8 mouse cellular contexts compared by ENCODE assay signal in genomic region chr5:20944961-20945748, GRCm38 (mm10). TPM values are rescaled to one million over a fixed set of nuclear protein-coding genes. Genes with fewer than 3 reads are reported as not detected.
DNase-seq lines count a peak whose midpoint lies in the region; ATAC-seq and TF ChIP-seq lines count a peak whose summit lies in the region.

No protein-coding gene starts in this region.

- H3K4me2 ChIP-seq in hindbrain, postnatal 0 days (ENCODE audit: low read depth, low read length): no peak overlapping the region
- 0 out of 2 replicates have a peak overlapping the region, but pooled peaks have one; percentile 13 for H3K4me2 ChIP-seq in kidney, postnatal 0 days (ENCODE audit: low read length)
- H3K4me2 ChIP-seq in hindbrain, embryonic 12.5 days (replicated peaks): no peak overlapping the region

- 83% methylated on average over 13 of the region's 13 CpGs for WGBS in hindbrain, embryonic 10.5 days
- WGBS in hindbrain, postnatal 0 days: 79% methylated on average over 13 of the region's 13 CpGs
- WGBS in kidney, postnatal 0 days: 58% methylated on average over 13 of the region's 13 CpGs
- WGBS in hindbrain, embryonic 12.5 days: 81% methylated on average over 13 of the region's 13 CpGs

- no peak for ATAC-seq in hindbrain, postnatal 0 days
- ATAC-seq in kidney, postnatal 0 days (replicated peaks; ENCODE audit: low FRiP score, low read depth): no peak
- ATAC-seq in megakaryocyte progenitor cell, adult 5-6 weeks (replicated peaks; ENCODE audit: poor library complexity): peak; percentile 50
- ATAC-seq in hindbrain, embryonic 12.5 days (ENCODE audit: low FRiP score): no peak

- no peaks in the 10 kb centered on the region for H3K27me3 ChIP-seq in hindbrain, embryonic 10.5 days (ENCODE audit: insufficient read depth, poor library complexity, severe bottlenecking)
- no peaks in the 10 kb centered on the region for H3K27me3 ChIP-seq in hindbrain, postnatal 0 days (ENCODE audit: insufficient read depth, low read length)
- H3K27me3 ChIP-seq in kidney, postnatal 0 days (ENCODE audit: insufficient read depth, low read length): no peaks in the 10 kb centered on the region
- H3K27me3 ChIP-seq in hindbrain, embryonic 12.5 days: no peaks in the 10 kb centered on the region

- H3K27ac ChIP-seq in hindbrain, embryonic 10.5 days: peak overlapping the region; percentile 45; the same call in 1 of the 2 replicates
- no peak overlapping the region for H3K27ac ChIP-seq in hindbrain, postnatal 0 days
- peak overlapping the region; percentile 68 for H3K27ac ChIP-seq in kidney, postnatal 0 days
- H3K27ac ChIP-seq in hindbrain, embryonic 12.5 days: no peak overlapping the region

- no peak overlapping the region for H3K4me3 ChIP-seq in hindbrain, embryonic 10.5 days
- H3K4me3 ChIP-seq in hindbrain, postnatal 0 days (ENCODE audit: low read length): no peak overlapping the region
- H3K4me3 ChIP-seq in kidney, postnatal 0 days (replicated peaks; ENCODE audit: low read depth, low read length): no peak overlapping the region
- H3K4me3 ChIP-seq in hindbrain, embryonic 12.5 days: no peak overlapping the region

- no peak for DNase-seq in hindbrain, embryonic 10.5 days (ENCODE audit: low spot score)
- DNase-seq in hindbrain, postnatal 0 days (ENCODE audit: low spot score): no peak
- DNase-seq in c-Kit-positive CD71-positive TER-119-negative erythroid progenitor cells, embryonic 14.5 days (ENCODE audit: low read depth): peak; percentile 79
- peak; percentile 57 for DNase-seq in kidney, postnatal 0 days (ENCODE audit: low spot score)
- DNase-seq in urinary bladder, adult 18-20 months (ENCODE audit: low spot score in 2 of 2): no peak
- no peak for DNase-seq in embryo, embryonic 10.5 days (ENCODE audit: low spot score)

- H3K4me1 ChIP-seq in hindbrain, embryonic 10.5 days (replicated peaks): peaks cover 18% of the 10 kb centered on the region
- H3K4me1 ChIP-seq in hindbrain, postnatal 0 days (ENCODE audit: insufficient read depth, low read length): peaks cover 4% of the 10 kb centered on the region; the same call in 1 of the 2 replicates
- peaks cover 10% of the 10 kb centered on the region; the same call in 1 of the 2 replicates for H3K4me1 ChIP-seq in kidney, postnatal 0 days (replicated peaks; ENCODE audit: insufficient read depth, low read length)
- peaks cover 19% of the 10 kb centered on the region for H3K4me1 ChIP-seq in hindbrain, embryonic 12.5 days

- H3K36me3 ChIP-seq in hindbrain, embryonic 10.5 days: peaks cover 6% of the 10 kb centered on the region
- no peaks in the 10 kb centered on the region for H3K36me3 ChIP-seq in hindbrain, postnatal 0 days (ENCODE audit: insufficient read depth, low read length)
- H3K36me3 ChIP-seq in kidney, postnatal 0 days (ENCODE audit: insufficient read depth, low read length): no peaks in the 10 kb centered on the region
- H3K36me3 ChIP-seq in hindbrain, embryonic 12.5 days: no peaks in the 10 kb centered on the region

- no peak overlapping the region for H3K9ac ChIP-seq in hindbrain, postnatal 0 days (replicated peaks; ENCODE audit: low read length)
- no peak overlapping the region for H3K9ac ChIP-seq in kidney, postnatal 0 days (ENCODE audit: low read depth, low read length)
- no peak overlapping the region for H3K9ac ChIP-seq in hindbrain, embryonic 12.5 days

- TF ChIP-seq CTCF in hindbrain, postnatal 0 days (IDR thresholded peaks at IDR 0.05; ENCODE audit: low read depth): no peak
- no peak for TF ChIP-seq CTCF in kidney, postnatal 0 days (IDR thresholded peaks at IDR 0.05; ENCODE audit: low read depth)

- H3K9me3 ChIP-seq in hindbrain, embryonic 10.5 days: no peaks in the 10 kb centered on the region
- no peaks in the 10 kb centered on the region for H3K9me3 ChIP-seq in hindbrain, postnatal 0 days (ENCODE audit: low read length)
- H3K9me3 ChIP-seq in kidney, postnatal 0 days (replicated peaks; ENCODE audit: low read length): no peaks in the 10 kb centered on the region
- no peaks in the 10 kb centered on the region for H3K9me3 ChIP-seq in hindbrain, embryonic 12.5 days (replicated peaks)

RNA-seq across cellular contexts. Expression of gene Rsbn1l, which starts 11.0 kb away (rescaled TPM):
- 4.8 and 5.5 TPM in 2 replicates for polyA plus RNA-seq in hindbrain, embryonic 10.5 days (2016; fragmentation: Nextera tagmentation; extraction: Ambion mirVana)
- total RNA-seq in hindbrain, postnatal 0 days (2014; rRNA removed): 4.5 and 5.5 TPM in 2 replicates
- polyA plus RNA-seq in hindbrain, postnatal 0 days (2015; fragmentation: Nextera tagmentation; extraction: Ambion mirVana): 3.7 and 4.0 TPM in 2 replicates
- 5.5 and 6.4 TPM in 2 replicates for polyA plus RNA-seq in kidney, postnatal 0 days (2015; fragmentation: Nextera tagmentation; extraction: Ambion mirVana)
- 30.6 and 33.0 TPM in 2 replicates for total RNA-seq in megakaryocyte progenitor cell, adult 5-6 weeks (2015)
- 16.8 and 39.3 TPM in 2 replicates for total RNA-seq in megakaryocyte progenitor cell, adult 5-6 weeks (2017)
- polyA plus RNA-seq in hindbrain, embryonic 12.5 days (2016; fragmentation: Nextera tagmentation; extraction: Ambion mirVana): 6.0 and 6.7 TPM in 2 replicates

Comparison
In these comparisons a context has a peak if more than half of its experiments do, and no peak if none do; other contexts are left out.
1. H3K27ac ChIP-seq: peak in hindbrain, embryonic 10.5 days (single experiment) and kidney, postnatal 0 days (single experiment); none in hindbrain, postnatal 0 days (single experiment) and hindbrain, embryonic 12.5 days (single experiment).
2. DNase-seq: peak in c-Kit-positive CD71-positive TER-119-negative erythroid progenitor cells, embryonic 14.5 days (single experiment) and kidney, postnatal 0 days (single experiment); none in hindbrain, embryonic 10.5 days (single experiment), hindbrain, postnatal 0 days (single experiment), urinary bladder, adult 18-20 months (0 of 2) and embryo, embryonic 10.5 days (single experiment).